Mouse (Mus musculus): Measurements from ENCODE around the gene Memo1. TPM values are rescaled to one million over a fixed set of nuclear protein-coding genes. Genes with fewer than 3 reads are reported as not detected.

The Memo1 gene
- 61.3 and 74.7 TPM in 2 replicates for polyA plus RNA-seq (2015; fragmentation: Nextera tagmentation; extraction: Ambion mirVana)

GRCm38 (mm10) chr17:74295026-74295970, at the start of gene Memo1:
Gene Memo1, minus strand, starts transcription at chr17:74295521.

GRCm38 (mm10) chr17:74338937-74339804, 43.9 kb upstream of the Memo1 start, which contains the start of gene Spast:
Gene Spast, plus strand, starts transcription at chr17:74338987.

GRCm38 (mm10) chr17:74323844-74324243, 28.5 kb upstream of the Memo1 start, which contains the start of gene Dpy30:
Gene Dpy30, minus strand, starts transcription at chr17:74323944.

Other genes starting within 250 kb of the Memo1 start
- not detected in 2 replicates for gene Srd5a2, start 247.6 kb downstream of the Memo1 start, polyA plus RNA-seq (2015; fragmentation: Nextera tagmentation; extraction: Ambion mirVana)
- 118 and 130 TPM in 2 replicates for gene Dpy30, start 28.4 kb upstream of the Memo1 start, polyA plus RNA-seq (2015; fragmentation: Nextera tagmentation; extraction: Ambion mirVana)
- 8.7 and 11.9 TPM in 2 replicates for gene Spast, start 43.5 kb upstream of the Memo1 start, polyA plus RNA-seq (2015; fragmentation: Nextera tagmentation; extraction: Ambion mirVana)
- 21.2 and 21.7 TPM in 2 replicates for gene Slc30a6, start 100.1 kb upstream of the Memo1 start, polyA plus RNA-seq (2015; fragmentation: Nextera tagmentation; extraction: Ambion mirVana)
- 0.25 and 0.40 TPM in 2 replicates for gene Nlrc4, start 163.6 kb upstream of the Memo1 start, polyA plus RNA-seq (2015; fragmentation: Nextera tagmentation; extraction: Ambion mirVana)
- 69.5 and 87.6 TPM in 2 replicates for gene Yipf4, start 194.0 kb upstream of the Memo1 start, polyA plus RNA-seq (2015; fragmentation: Nextera tagmentation; extraction: Ambion mirVana)
- 47.4 and 61.9 TPM in 2 replicates for gene Birc6, start 232.8 kb upstream of the Memo1 start, polyA plus RNA-seq (2015; fragmentation: Nextera tagmentation; extraction: Ambion mirVana)

Data from urinary bladder, postnatal 0 days (tissue).